Mouse (Mus musculus) heart, postnatal 10 days (tissue): ENCODE data around the gene Tnik. TPM values are rescaled to one million over a fixed set of nuclear protein-coding genes. Genes with fewer than 3 reads are reported as not detected.

Experiments used
- DNase-seq, 2 experiments: peaks; one replicate each; pipeline ENCODE4 v3.0.0; 2021
- intact Hi-C: fragments of 180-260 bp; cut with DNase I; formaldehyde crosslinking; loops from one replicate; pipeline ENCODE4 v1.15.1; 2025
- total RNA-seq, 2 experiments: library from RNA; stranded (reverse); gene quantifications; 2 replicates each; pipeline ENCODE4 v1.2.3; 2021

The Tnik gene
- total RNA-seq, 2 experiments from 2014 or later, result 27.5 to 36.7 TPM

GRCm38 (mm10) chr3:28263948-28264840, 1.2 kb downstream of the Tnik start:
- DNase-seq, result peak; percentile 53
- intact Hi-C loops, result loop anchor here (5.0 kb wide), 3 partner anchors 97 to 288 kb away; no protein-coding TSS in a partner anchor

GRCm38 (mm10) chr3:28264841-28265150, 1.8 kb downstream of the Tnik start:
- intact Hi-C loops, result loop anchor here (5.0 kb wide), 3 partner anchors 97 to 288 kb away; no protein-coding TSS in a partner anchor
- no peak for DNase-seq

- DNase-seq, result peak in 1 of 2 experiments; percentile 18
- intact Hi-C loops, result no loop called here
Observed at GRCm38 (mm10) chr3:28265183-28265582, 2.2 kb downstream of the Tnik start.

DNA sequence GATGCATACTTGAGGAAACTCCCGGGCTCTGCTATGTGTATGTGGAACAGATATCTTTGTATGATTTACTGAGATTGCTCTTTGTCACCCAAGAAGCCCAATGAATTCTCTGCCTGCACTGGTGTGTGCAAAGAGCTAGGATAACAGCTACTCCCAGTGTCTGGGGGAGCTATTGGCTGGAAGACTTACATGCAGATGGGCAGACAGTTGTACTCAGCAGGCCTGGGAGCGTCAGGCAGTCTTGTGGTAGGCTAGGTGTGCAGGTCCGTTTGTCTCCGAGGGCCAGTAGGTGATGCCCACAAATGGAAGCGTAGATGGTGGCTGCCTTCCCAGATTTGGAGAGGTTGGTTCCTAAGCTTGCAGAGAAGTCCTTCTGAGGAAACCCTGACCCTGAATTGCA, 2.6 kb downstream of the Tnik start:
- intact Hi-C loops, result no loop called here
- DNase-seq, result peak in 1 of 2 experiments; percentile 10

- intact Hi-C loops, result no loop called here
- DNase-seq, result no peak
Observed at GRCm38 (mm10) chr3:28267211-28267610, 4.2 kb downstream of the Tnik start.

- intact Hi-C loops, result no loop called here
- DNase-seq, result no peak
Observed at GRCm38 (mm10) chr3:28269716-28270115, 6.7 kb downstream of the Tnik start.

DNA sequence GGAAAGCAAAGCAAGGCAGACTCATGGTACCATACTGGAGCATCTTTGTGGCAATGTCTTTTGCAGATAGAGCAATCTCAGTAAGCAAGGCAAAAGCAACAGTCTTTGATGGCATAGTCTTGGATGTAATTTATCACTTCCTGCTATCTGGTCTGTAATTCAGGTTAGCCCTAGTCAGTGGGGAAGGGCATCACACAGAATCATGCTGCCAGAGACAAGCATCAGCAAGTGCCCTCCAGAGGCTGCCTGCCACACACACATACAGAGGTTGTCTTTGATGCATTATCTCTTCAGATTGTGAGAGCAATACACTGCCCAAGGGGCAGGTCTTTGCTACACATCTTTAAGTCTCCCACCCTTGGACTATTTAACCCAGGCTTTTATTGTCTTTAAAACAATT, 8.9 kb downstream of the Tnik start:
- DNase-seq, result no peak
- intact Hi-C loops, result no loop called here

DNA sequence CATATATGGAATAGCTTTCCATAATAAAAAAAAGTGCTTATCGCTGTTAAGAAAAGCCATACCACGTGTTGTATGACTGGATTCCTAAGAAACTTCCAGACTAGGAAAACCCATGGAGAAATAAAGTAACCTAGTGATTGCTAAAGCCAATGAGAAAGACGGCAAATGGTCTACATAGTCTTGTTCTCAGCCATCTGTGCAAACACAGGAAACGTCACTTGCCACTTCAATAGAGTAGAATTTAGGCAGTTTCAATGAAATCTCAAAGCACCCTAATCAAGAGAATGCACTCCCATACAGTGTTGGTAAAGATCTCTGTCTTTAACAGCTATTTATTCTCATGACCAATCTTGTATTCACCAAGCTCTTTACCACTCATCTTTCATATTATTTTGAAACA, 11.7 kb downstream of the Tnik start:
- DNase-seq, result no peak
- intact Hi-C loops, result no loop called here

- intact Hi-C loops, result no loop called here
- DNase-seq, result no peak
Observed at GRCm38 (mm10) chr3:28289693-28290092, 26.7 kb downstream of the Tnik start.

DNA sequence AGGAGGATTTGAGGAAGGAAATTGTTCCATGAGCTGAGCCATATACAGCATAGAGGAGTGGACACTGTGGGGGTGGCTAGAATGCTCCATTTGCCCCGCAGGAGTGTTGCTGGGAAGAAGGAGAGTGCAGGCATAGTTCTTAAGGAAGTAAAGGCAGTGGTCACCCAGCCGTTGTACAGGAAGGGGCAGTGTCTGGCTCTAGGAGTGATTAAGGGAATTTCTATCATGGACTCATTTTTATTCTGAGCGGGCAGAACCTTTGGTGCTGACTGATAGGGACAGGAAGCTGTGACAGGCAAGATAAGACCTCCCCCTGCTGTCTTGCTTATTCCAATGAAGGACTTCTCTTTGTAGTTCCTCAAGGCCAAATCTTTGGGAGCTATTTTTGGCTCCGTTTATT, 38.4 kb downstream of the Tnik start:
- DNase-seq, result no peak
- intact Hi-C loops, result no loop called here

DNA sequence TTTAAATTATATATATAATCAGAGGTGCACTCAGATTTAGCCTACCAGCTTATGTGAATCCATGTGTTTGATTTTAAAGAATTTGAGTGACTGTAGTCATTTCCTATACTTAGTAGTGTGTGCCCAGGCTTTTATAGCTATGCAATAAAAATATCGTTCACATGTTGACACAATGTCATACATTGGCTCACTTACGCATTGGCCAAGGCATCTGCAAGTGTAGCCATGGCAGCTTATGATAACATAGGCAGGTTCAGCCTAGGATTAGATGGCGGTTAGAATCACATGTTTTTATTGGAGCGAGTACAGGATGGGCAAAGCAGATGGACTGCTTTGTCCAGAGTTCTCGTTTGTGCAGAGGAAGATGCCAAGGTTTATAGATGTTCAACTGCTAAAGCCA, 40.9 kb downstream of the Tnik start:
- no peak for DNase-seq
- intact Hi-C loops, result no loop called here

DNA sequence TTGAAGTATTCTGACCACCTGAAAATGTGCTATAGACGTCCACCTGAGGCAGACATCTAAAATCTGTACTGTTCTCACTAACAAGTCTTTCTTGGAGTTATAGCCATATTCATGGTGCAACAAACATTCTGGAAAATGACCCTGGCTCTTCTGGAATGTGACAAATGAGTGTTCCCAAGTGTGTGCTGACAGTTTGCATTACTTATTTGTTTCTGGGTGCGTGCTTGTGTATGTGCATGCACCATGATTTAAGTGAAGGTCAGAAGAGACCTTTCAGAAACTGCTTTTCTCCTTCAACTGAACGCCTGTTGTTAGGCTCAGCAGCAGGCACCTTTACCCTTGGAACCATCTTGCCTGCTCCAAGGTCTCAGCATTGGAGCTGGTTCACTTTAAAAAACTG, 43.8 kb downstream of the Tnik start:
- peak; percentile 20 to 27 for DNase-seq

DNA sequence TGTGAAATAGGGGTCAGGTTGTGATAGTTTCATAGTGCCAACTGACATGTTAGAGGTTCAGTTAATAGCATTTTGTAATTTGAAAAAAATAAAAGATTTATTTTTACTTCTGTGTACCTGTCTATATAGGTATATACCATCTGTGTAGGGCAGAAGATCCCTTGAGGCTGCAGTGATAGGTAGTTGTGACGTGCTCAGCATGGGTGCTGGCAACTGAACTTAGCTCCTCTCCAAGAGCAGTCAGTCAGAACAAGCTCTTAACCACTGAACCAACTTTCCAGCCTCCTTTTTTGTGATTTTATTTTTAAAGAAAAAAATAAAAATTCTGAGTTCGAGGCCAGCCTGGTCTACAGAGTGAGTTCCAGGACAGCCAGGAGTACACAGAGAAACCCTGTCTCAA, 51.4 kb downstream of the Tnik start:
- intact Hi-C loops, result no loop called here
- no peak for DNase-seq

More for the DNA sequence above, 43.8 kb downstream of the Tnik start:
- intact Hi-C loops, result no loop called here

DNA sequence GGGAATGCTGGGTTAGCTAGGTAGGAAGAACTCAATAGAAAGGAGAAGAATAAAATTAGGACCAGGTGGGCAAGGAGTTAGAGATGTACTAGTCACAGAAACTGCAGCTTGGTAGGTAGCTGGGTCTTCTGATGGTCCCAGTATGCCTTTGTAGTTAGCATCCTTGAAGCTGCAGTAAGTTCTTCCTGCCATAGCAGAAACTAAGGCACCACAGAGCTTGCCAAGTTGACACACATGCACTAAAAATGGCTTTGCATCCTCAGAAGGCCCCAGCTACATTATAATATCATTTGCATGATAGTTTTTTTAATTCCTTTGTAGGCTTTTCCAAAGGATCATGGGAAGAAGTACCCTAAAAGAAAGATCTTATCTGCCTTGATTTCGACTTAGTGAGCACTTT, 54.3 kb downstream of the Tnik start:
- DNase-seq, result no peak
- intact Hi-C loops, result no loop called here

GRCm38 (mm10) chr3:28321635-28322034, 58.6 kb downstream of the Tnik start:
- no peak for DNase-seq
- intact Hi-C loops, result no loop called here

DNA sequence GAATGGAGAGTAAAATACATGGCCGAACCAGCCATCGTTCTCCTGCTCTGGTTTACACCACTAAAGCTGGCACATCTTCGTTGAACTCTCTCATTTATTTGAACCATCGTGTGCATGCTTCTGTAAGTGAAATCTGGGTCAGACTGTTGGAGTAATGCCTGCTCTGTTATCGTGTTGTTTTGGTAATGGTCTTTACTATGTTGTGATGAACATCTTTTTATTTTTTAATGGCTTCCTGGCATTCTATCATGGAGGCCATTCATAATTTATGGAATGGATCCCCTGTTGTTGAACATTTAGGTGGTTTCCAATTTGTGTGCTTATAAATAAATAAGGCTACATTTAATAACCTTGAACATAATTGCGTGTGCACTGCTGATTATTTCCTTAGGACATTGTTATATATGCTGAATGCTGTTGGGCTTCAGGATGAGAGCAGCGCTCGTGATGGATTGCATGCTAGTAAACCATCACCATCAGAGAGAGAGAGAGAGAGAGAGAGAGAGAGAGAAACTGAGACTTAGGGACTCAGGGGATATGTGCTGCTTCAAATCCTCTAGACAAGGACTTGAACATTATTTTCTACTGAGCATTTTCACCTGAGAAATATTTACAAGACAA, 62.7 kb downstream of the Tnik start:
- DNase-seq, result no peak
- intact Hi-C loops, result no loop called here

DNA sequence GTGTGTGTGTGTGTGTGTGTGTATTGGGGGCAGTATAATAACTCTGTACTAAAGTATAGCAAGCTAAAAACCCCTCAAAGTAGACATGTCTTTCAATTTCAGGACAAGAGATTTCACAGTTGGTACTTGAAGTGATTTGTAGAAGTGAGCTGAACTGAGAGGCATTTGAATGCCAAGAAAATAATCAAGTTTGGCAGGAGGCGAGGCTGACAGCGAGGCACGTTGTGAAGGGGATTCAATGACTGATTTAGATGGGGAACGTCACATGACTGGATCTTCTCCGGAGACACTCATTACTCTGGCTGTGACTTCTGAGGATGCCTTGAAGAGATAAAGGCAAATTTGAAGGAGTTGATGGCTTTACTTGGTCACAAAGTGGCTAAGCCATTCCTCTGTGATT, 69.3 kb downstream of the Tnik start:
- intact Hi-C loops, result no loop called here
- no peak for DNase-seq

GRCm38 (mm10) chr3:28333869-28334268, 70.9 kb downstream of the Tnik start:
- intact Hi-C loops, result no loop called here
- peak; percentile 43 to 50 for DNase-seq

DNA sequence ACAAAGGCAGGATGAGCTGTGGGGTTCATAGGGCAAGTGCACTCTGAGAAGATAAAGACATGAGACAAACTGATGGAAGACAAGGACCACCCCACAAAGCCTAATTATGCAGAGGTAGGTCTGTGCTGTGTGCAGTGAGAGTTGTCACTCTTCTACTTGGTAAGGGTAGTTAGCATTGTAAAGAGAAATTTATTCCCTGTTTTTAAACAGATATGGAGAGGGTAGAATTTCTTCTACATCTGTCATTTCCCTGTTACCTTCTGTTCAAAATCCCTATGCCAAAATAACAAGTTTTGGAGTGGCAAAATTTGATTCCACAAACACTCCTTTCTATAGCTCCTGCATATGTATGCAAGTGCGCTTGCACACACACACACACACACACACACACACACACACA, 71.5 kb downstream of the Tnik start:
- intact Hi-C loops, result no loop called here

GRCm38 (mm10) chr3:28340071-28340470, 77.1 kb downstream of the Tnik start:
- no peak for DNase-seq
- intact Hi-C loops, result no loop called here

More for the DNA sequence above, 71.5 kb downstream of the Tnik start:
- DNase-seq, result no peak

DNA sequence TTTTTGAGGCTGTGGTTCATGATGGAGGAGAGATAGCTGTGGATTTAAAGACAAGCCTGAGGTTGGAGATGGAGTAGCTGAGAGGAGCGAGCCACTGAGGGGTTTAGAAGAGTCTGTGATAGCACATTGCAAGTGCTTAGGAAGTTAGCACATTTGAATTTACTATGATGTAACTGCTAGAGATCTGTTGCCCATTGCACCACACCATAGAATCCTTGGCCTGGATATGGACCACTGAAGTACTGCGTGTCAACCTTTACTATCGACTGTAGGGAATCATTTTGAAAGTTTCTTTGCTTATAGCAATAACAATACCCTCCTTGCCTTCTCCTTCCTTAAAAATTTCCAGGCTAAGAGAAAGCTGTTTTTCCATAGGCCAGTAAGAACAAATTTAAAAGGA, 80.2 kb downstream of the Tnik start:
- intact Hi-C loops, result no loop called here
- no peak for DNase-seq

- no peak for DNase-seq
- intact Hi-C loops, result no loop called here
Observed at GRCm38 (mm10) chr3:28343661-28344060, 80.6 kb downstream of the Tnik start.
